Mouse (Mus musculus) liver, embryonic 16.5 days (tissue): Measurements from ENCODE around the gene Col4a6. TPM values are rescaled to one million over a fixed set of nuclear protein-coding genes. Genes with fewer than 3 reads are reported as not detected.

Source experiments
- ATAC-seq: fragments of 200-750 bp; cut with Nextera tagmentation; 2 replicates; pipeline ENCODE4 v1.8.0; 2017; ENCODE audit warnings: low read depth, mild to moderate bottlenecking, moderate number of reproducible peaks, moderate library complexity
- H3K27ac ChIP-seq: fragments of 300-500 bp; sonication (generic); 2 replicates; pipeline ENCODE4 v1.5.1; 2014; ENCODE audit warnings: mild to moderate bottlenecking, low read length
- H3K27me3 ChIP-seq: fragments of 300-500 bp; sonication (generic); 2 replicates; pipeline ENCODE4 v1.6.1; 2014; ENCODE audit warnings: low read depth, low read length, mixed read lengths; ENCODE audit not compliant: control insufficient read depth, insufficient read depth
- H3K36me3 ChIP-seq: fragments of 300-500 bp; sonication (generic); 2 replicates; pipeline ENCODE4 v1.6.1; 2014; ENCODE audit warnings: mild to moderate bottlenecking; ENCODE audit not compliant: control insufficient read depth, insufficient read depth
- H3K4me1 ChIP-seq: fragments of 300-500 bp; sonication (generic); 2 replicates; pipeline ENCODE4 v1.6.1; 2014; ENCODE audit warnings: low read depth, low read length, mixed read lengths; ENCODE audit not compliant: control insufficient read depth
- H3K4me2 ChIP-seq: fragments of 300-500 bp; sonication (generic); 2 replicates; pipeline ENCODE4 v1.6.1; 2014; ENCODE audit warnings: low read depth, low read length, mixed read lengths
- H3K4me3 ChIP-seq: fragments of 300-500 bp; sonication (generic); 2 replicates; pipeline ENCODE4 v1.5.1; 2014; ENCODE audit warnings: low read depth, mild to moderate bottlenecking, low read length
- H3K9ac ChIP-seq: fragments of 300-500 bp; sonication (generic); 2 replicates; pipeline ENCODE4 v1.6.1; 2014; ENCODE audit warnings: low read depth, low read length
- H3K9me3 ChIP-seq: fragments of 300-500 bp; sonication (generic); replicated peaks from 2 replicates; pipeline ENCODE4 v1.6.1; 2016; ENCODE audit warnings: low read length; ENCODE audit not compliant: control insufficient read depth
- WGBS: fragments of 180-500 bp; shearing (Covaris S2); extraction: QIAGEN DNeasy Blood & Tissue Kit; methylation state at CpG from one replicate; pipeline ENCODE4 v1.1.7; 2014; ENCODE audit not compliant: insufficient replicate concordance; 5-methylcytosine and 5-hydroxymethylcytosine counted together
- polyA plus RNA-seq: library from polyadenylated mRNA; unstranded; fragments of >200 nt; fragmentation: Nextera tagmentation; extraction: Ambion mirVana; gene quantifications from 2 replicates; pipeline ENCODE4 v1.2.1, GENCODE M21; 2015

Col4a6 gene
- polyA plus RNA-seq, 1 experiment from 2014 or later = 0.11 TPM

DNA sequence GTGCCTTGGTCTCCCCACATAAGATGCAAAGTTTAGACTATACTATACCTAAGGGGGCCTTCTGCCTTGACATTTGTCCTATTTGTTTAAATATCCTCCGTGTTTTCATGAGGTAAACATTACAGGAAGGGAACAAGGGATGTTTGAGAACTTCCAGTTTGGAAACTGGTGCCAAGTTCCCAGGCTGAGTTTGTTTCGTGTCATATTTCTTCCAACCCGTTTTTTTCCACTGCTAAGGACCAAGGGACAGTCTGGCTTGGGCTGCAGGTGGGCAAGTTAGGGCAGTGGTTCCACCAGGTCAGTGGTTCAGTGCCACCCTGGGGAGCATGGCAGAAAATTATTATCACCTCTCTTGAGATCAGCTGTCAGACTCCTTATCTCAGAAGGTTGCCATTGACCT is 158.1 kb downstream of the Col4a6 start:
- H3K4me3 ChIP-seq = no peak overlapping the region
- H3K27me3 ChIP-seq = no peaks in the 10 kb centered on the region
- WGBS = 27% methylated on average over 3 of the region's 3 CpGs
- H3K4me1 ChIP-seq = no peaks in the 10 kb centered on the region
- no peak overlapping the region for H3K27ac ChIP-seq
- no peak overlapping the region for H3K9ac ChIP-seq
- H3K36me3 ChIP-seq = no peaks in the 10 kb centered on the region
- ATAC-seq = no peak
- no peak overlapping the region for H3K4me2 ChIP-seq
- H3K9me3 ChIP-seq = no peaks in the 10 kb centered on the region

DNA sequence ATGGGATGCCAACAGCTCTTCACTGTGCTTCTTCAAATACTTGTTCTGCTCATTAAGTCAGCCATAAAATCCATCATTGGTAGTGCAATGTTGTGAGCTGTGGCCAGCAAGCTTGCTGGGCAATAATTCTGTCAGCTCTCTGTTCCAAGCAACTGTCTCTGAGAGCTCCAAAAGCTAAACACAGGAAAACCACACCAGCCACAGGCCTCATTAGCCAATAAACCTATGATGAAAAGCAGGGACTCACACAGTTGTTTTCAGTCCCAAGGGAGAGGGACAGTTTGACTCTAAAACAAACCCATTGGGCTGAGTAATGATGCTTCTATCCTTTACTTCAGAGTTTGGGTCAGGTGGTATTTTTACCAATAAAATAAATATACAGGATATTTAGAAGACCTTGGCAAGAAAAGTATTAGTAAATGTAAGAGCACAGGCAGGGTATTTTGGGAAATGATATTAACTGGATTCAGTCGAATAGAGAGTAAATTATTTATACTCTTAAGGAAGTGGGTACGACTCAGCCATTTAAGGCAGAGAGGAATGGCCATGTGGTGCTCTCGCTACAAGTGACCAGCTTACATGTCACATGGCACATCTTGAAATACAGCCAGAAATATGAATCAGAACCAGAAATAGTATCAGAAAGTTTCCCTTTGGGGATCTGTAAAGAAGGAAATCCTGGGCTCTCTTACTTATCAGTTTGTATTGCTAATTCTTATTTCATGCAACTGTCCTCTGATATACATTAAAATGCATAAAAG is 181.0 kb downstream of the Col4a6 start:
- WGBS = 37% methylated on average over 3 of the region's 3 CpGs
- no peak overlapping the region for H3K27ac ChIP-seq

DNA sequence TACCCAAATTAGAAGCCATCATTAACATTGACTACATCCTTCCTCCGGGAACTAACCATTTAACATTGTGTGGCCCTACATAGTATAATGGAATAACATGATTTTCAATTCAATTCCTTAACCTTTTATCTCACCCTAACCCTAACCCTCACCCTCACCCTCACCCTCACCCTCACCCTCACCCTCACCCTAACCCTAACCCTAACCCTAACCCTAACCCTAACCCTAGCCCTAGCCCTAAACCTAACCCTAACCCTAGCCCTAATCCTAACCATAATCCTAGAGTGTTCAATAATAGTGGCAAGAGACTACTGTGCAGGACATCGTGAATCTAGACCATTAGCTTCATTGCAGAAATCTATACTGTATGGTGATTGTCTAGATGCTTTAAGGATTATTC is 197.5 kb downstream of the Col4a6 start:
- no peak for ATAC-seq
- WGBS = 61% methylated on average over 2 of the region's 2 CpGs
- H3K4me1 ChIP-seq = no peaks in the 10 kb centered on the region
- H3K4me3 ChIP-seq = no peak overlapping the region
- H3K9me3 ChIP-seq = no peaks in the 10 kb centered on the region
- H3K4me2 ChIP-seq = no peak overlapping the region
- H3K9ac ChIP-seq = no peak overlapping the region
- H3K36me3 ChIP-seq = no peaks in the 10 kb centered on the region
- H3K27ac ChIP-seq = no peak overlapping the region
- H3K27me3 ChIP-seq = no peaks in the 10 kb centered on the region

More for the DNA sequence above, 181.0 kb downstream of the Col4a6 start:
- Histone ChIP-seq H3K27me3 (no peaks in the 10 kb centered on the region; the same call in 1 of the 2 replicates), H3K4me1 (no peaks in the 10 kb centered on the region), H3K36me3 (no peaks in the 10 kb centered on the region), H3K9ac (no peak overlapping the region), H3K4me3 (no peak overlapping the region), H3K4me2 (no peak overlapping the region), H3K9me3 (no peaks in the 10 kb centered on the region)
- ATAC-seq = no peak

DNA sequence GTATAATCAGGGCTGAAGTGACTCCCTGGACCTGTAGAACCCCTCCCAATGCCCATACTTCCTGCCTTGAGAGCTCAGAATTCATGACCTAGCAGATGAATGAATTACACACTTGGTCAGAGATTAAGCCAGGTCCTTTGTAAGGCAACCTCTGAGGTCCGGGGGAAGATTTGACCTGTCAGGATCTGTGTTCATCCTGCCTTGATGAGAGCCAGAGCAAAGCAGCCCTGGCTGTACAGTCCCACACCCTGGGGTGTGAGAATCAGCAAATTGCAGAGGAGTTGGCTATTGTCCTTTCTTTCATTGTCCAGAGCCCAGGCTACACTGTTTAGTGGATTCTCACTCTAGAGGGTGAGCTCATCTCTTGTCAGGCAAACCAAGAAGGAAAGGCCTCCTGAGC is 207.9 kb downstream of the Col4a6 start:
- ATAC-seq = no peak
- Histone ChIP-seq H3K9me3 (no peaks in the 10 kb centered on the region), H3K4me2 (no peak overlapping the region), H3K9ac (no peak overlapping the region), H3K36me3 (no peaks in the 10 kb centered on the region), H3K4me3 (no peak overlapping the region), H3K27me3 (no peaks in the 10 kb centered on the region), H3K4me1 (no peaks in the 10 kb centered on the region), H3K27ac (no peak overlapping the region)
- WGBS = 57% methylated on average over 1 of the region's 1 CpGs

DNA sequence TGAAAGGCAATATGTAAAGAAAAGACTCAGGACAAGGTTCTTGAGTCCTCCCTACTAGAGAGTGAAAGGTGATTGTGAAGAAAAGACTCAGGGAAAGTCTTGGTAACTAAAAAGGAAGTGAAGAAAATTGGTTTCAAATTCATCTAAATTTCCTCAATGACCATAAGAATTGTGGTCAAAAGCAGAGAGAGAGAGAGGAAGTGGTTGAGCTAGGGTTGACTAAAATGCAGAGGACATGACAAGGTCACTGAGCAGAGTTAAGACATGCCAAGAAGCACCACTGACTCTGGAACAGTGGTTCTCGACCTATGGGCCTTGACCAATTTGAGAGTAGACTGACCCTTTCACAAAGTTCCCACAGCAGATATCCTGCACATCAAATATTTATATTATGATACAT is 224.2 kb downstream of the Col4a6 start:
- no peaks in the 10 kb centered on the region for H3K27me3 ChIP-seq
- no peak overlapping the region for H3K9ac ChIP-seq
- no peaks in the 10 kb centered on the region for H3K4me1 ChIP-seq
- H3K27ac ChIP-seq = no peak overlapping the region
- no peak overlapping the region for H3K4me2 ChIP-seq
- no peak overlapping the region for H3K4me3 ChIP-seq
- no peaks in the 10 kb centered on the region for H3K9me3 ChIP-seq
- 39% methylated on average over 1 of the region's 1 CpGs for WGBS
- no peaks in the 10 kb centered on the region for H3K36me3 ChIP-seq
- ATAC-seq = no peak

DNA sequence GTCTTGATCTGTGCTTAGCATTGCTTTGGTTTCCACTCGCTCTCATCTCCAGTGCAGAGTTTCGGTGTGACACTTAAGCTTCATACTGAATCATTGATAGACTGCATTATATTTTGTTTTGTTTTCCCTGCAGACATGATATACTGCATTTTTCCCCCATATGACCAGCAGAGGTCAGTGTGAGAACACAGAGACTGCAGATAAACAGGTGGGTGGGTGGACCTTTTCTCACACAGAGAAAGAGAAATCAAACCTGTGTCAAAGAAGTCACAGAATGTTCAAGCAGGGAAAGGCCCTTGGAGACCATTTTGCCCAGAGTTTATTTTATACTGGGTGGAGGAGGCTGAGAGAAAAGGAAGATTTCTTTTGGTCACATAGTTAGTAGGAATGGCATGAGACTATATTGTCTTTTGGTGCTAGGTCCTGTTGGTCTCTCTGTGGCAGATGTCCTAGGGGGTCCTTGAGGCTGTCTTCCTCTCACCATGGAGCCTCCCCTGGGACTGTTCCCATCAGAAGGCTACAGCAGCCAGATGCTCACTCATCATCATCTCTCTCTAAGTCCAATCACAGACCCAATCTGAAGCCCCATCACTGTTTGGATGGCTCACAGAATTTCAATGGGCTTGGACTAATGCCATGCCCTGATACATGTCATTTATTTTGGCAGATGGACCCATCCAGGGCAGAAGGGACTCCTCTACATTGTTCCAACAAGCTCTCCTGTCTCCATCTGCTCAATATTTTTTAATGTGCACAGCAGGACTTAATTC is 237.1 kb downstream of the Col4a6 start:
- Histone ChIP-seq H3K4me2 (no peak overlapping the region), H3K4me1 (no peaks in the 10 kb centered on the region), H3K9ac (no peak overlapping the region), H3K9me3 (no peaks in the 10 kb centered on the region), H3K36me3 (no peaks in the 10 kb centered on the region), H3K27ac (no peak overlapping the region), H3K4me3 (no peak overlapping the region), H3K27me3 (no peaks in the 10 kb centered on the region)
- WGBS = 33% methylated on average over 2 of the region's 2 CpGs
- ATAC-seq = no peak

DNA sequence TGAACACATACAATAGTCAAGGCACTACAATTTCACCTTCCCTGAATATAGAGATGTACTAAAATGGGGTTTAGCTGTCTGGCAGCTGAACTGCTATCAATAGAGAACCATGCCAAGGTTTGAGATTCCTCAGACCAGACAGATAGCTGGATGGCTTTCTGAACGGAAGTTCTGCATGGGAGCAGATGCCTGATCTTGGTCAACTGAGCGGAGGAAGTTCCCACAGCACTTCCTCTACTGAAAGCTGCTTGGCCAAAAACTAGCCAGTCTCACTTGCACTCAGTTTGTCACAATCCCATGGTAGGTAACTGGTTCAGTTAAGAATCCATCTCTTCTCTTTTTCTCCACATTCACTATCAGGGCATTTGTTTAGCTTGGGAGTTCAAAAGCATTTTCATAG is 245.7 kb downstream of the Col4a6 start:
- Histone ChIP-seq H3K27me3 (no peaks in the 10 kb centered on the region), H3K27ac (no peak overlapping the region), H3K9me3 (no peaks in the 10 kb centered on the region), H3K36me3 (no peaks in the 10 kb centered on the region), H3K4me1 (no peaks in the 10 kb centered on the region), H3K4me3 (no peak overlapping the region), H3K4me2 (no peak overlapping the region), H3K9ac (no peak overlapping the region)
- 32% methylated on average over 2 of the region's 2 CpGs for WGBS
- ATAC-seq = no peak

DNA sequence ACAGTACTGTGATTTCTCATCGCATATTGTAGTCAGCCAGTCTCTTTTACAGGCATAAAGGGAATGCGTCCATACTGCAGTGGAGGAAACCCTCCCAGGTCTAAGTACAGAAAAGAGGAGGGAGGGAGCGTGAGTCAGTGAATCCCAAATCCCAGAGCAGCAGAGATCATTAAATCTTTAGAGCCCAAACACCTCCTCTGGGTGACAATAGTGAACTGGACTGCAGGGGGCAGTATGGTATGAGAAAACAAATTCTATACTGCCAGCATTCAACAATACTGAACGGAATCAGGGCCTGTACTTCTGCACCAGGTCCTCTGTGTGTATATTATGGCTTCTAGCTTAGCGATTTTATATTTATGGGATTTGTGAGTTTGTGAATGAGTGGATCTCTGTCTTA is 261.1 kb downstream of the Col4a6 start:
- H3K9ac ChIP-seq = no peak overlapping the region
- H3K4me1 ChIP-seq = no peaks in the 10 kb centered on the region
- no peaks in the 10 kb centered on the region for H3K36me3 ChIP-seq
- no peaks in the 10 kb centered on the region for H3K9me3 ChIP-seq
- no peak for ATAC-seq
- 36% methylated on average over 5 of the region's 5 CpGs for WGBS
- H3K27me3 ChIP-seq = no peaks in the 10 kb centered on the region
- no peak overlapping the region for H3K27ac ChIP-seq
- H3K4me3 ChIP-seq = no peak overlapping the region
- no peak overlapping the region for H3K4me2 ChIP-seq

DNA sequence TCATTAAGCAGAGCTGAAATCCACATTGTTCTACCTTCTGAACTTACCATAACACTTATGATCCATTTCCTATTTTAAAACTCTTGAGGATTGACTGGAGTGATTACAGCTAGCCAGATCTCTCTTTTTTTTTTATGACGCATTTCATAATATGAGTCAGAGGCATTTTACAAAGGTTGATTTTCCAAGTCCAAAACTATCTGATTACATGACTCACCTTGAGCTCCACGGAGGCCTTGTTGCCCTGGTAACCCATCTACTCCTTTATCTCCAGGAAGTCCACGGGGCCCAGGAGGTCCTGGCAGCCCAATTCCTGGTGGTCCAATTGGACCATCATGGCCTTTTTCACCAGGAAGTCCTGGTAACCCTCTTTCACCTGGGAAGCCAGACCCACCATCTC is 274.9 kb downstream of the Col4a6 start:
- H3K27ac ChIP-seq = no peak overlapping the region
- no peak overlapping the region for H3K4me2 ChIP-seq
- no peak overlapping the region for H3K9ac ChIP-seq
- no peaks in the 10 kb centered on the region for H3K36me3 ChIP-seq
- no peaks in the 10 kb centered on the region for H3K9me3 ChIP-seq
- H3K4me1 ChIP-seq = no peaks in the 10 kb centered on the region
- no peaks in the 10 kb centered on the region; the same call in none of the 2 replicates for H3K27me3 ChIP-seq
- WGBS = 54% methylated on average over 3 of the region's 3 CpGs
- no peak for ATAC-seq
- no peak overlapping the region for H3K4me3 ChIP-seq
